In the genomic region with DNA sequence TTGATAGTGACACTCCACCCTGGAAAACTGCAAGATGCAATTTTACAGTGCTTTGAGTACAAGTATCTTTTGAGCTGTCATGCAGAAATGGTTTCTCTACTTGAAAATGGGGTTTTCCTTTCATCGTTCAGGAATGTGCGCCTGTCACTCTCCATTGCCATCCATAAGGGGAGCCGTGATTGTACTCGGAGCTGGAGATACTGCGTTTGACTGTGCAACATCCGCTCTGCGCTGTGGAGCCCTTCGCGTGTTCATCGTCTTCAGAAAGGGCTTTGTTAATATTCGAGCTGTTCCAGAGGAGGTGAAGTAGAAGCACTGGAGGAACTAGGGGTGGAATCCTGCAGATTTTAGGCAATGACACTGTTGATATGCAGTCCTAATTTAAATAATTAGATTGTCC, we compare ENCODE assay signal across 11 mouse cellular contexts.
"Had no signal": no experiment of that assay in that cellular context is flagged by ENCODE, and none has a peak within 500 bp of the region (broad histone marks: within the 10 kb centered on the region; RNA-seq: fewer than 3 reads in every experiment).

No protein-coding gene starts in this region.

- H3K9ac ChIP-seq: limb, embryonic 12.5 days; liver, embryonic 14.5 days; neural tube, embryonic 12.5 days had no signal

- H3K4me3 ChIP-seq: layer of hippocampus, adult 2 months; limb, embryonic 12.5 days; neural tube, embryonic 12.5 days had no signal

- H3K9me3 ChIP-seq: limb, embryonic 12.5 days; neural tube, embryonic 12.5 days had no signal

- H3K27me3 ChIP-seq: limb, embryonic 12.5 days; neural tube, embryonic 12.5 days had no signal

- H3K36me3 ChIP-seq: limb, embryonic 12.5 days; neural tube, embryonic 12.5 days had no signal

- H3K4me1 ChIP-seq: limb, embryonic 12.5 days; neural tube, embryonic 12.5 days had no signal

- H3K27ac ChIP-seq: layer of hippocampus, adult 2 months; limb, embryonic 12.5 days; liver, embryonic 14.5 days; neural tube, embryonic 12.5 days; stomach, postnatal 0 days had no signal

- DNase-seq: kidney, postnatal 10 days; kidney, postnatal 4 days; liver; lung, adult 18-20 months; right cerebral cortex, postnatal 14 days; thymus, postnatal 4 days had no signal

- H3K4me2 ChIP-seq: limb, embryonic 12.5 days; neural tube, embryonic 12.5 days had no signal
